Mouse (Mus musculus): ENCODE results near the gene Nyap2. TPM values are rescaled to one million over a fixed set of nuclear protein-coding genes. Genes with fewer than 3 reads are reported as not detected.

Gene Nyap2
- polyA plus RNA-seq, 1 experiment from 2014 or later, result 0.02 TPM

DNA sequence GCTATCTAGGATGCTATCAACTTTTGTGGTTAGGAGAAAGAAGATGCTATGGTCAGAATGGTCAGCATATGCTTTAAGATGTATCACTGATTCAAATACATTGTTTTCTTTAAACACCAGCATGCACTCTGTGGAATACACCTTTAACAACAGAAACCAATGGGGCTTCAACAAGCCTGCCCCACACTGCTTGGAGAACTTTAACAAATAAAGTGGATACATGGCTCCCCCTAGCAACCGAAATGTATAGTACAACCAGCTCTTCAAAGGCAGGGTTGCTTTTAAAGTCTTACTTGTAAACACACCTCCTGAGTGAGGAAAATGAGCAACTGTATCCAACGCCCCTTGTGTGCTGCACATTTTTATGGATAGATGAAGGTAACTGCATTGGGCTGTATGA is 224.9 kb downstream of the Nyap2 start:
- Histone ChIP-seq H3K4me3 (replicated peaks) (no peak overlapping the region), H3K9ac (no peak overlapping the region), H3K27me3 (no peaks in the 10 kb centered on the region), H3K27ac (no peak overlapping the region), H3K36me3 (no peaks in the 10 kb centered on the region), H3K4me1 (replicated peaks) (no peaks in the 10 kb centered on the region), H3K4me2 (no peak overlapping the region), H3K9me3 (replicated peaks) (no peaks in the 10 kb centered on the region)
- no peak for ATAC-seq (ENCODE audit: low read depth)
- WGBS (ENCODE audit: insufficient replicate concordance), result 6% methylated on average over 2 of the region's 2 CpGs
- DNase-seq, result no peak

DNA sequence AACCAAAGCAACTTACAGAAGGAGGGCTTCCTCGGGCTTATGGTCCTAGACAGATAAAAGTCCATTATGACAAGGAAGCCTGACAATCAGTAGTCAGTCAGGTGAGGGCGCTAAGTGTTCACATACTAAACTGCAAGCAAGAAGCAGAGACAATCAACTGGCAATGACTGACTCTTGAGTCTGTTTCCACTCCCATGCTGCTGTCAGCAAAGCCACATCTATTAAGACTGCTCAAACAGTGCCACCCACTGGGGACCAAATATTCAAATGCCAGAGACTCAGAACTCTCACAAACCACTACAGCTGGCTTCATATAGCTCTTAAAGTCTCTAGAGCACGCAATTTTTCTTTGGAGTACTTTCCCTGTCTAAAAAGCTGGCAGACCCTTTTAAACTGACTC is 226.6 kb downstream of the Nyap2 start:
- ATAC-seq (ENCODE audit: low read depth), result no peak
- Histone ChIP-seq H3K4me3 (replicated peaks) (no peak overlapping the region), H3K4me2 (no peak overlapping the region), H3K36me3 (no peaks in the 10 kb centered on the region), H3K27ac (no peak overlapping the region), H3K4me1 (replicated peaks) (no peaks in the 10 kb centered on the region), H3K9ac (no peak overlapping the region), H3K9me3 (replicated peaks) (no peaks in the 10 kb centered on the region), H3K27me3 (no peaks in the 10 kb centered on the region)
- DNase-seq, result no peak
- 52% methylated on average over 3 of the region's 3 CpGs for WGBS (ENCODE audit: insufficient replicate concordance)

DNA sequence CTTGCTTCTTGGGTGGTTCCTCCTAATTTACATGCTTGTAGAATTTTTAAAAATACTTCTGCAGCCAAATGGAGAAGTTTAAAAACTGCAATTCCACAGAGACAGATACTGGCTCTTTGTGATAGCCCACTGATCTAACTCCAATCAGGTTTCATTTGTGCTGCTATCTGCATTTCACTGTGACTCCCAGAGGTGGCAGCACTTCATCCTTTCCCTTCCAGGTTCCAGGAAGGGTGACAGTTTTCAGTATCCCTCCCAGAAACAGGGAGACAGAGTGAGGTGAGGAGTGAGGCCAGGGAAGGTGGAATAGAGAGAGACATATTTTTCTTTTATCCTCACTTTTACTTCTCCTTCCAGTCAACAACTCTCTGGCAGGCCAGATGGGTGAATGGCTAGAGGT is 230.7 kb downstream of the Nyap2 start:
- no peaks in the 10 kb centered on the region for H3K36me3 ChIP-seq
- no peak overlapping the region for H3K27ac ChIP-seq
- no peaks in the 10 kb centered on the region for H3K9me3 ChIP-seq (replicated peaks)
- DNase-seq (no peak), ATAC-seq (ENCODE audit: low read depth) (no peak)
- H3K4me2 ChIP-seq, result no peak overlapping the region
- H3K27me3 ChIP-seq, result no peaks in the 10 kb centered on the region
- H3K9ac ChIP-seq, result no peak overlapping the region
- no peaks in the 10 kb centered on the region for H3K4me1 ChIP-seq (replicated peaks)
- no peak overlapping the region for H3K4me3 ChIP-seq (replicated peaks)

DNA sequence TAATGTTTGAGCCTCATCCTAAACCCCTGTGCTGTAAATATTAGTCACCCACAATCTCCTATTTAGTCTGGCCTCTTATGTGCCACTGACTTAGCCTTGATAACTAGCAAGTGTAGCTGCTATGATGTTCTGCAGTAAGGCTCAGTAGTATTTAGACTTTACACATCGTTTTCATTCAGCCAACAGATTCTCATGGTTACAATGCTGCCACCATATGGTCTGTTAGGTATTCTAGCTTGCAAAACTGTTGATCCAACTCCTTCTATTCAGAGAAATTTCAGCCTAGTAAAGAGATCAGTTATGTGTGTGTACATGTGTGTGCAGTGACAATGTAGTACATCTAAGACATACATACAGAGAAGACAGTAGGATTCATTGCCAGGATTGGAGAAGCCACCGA is 231.2 kb downstream of the Nyap2 start:
- no peaks in the 10 kb centered on the region for H3K4me1 ChIP-seq (replicated peaks)
- H3K36me3 ChIP-seq, result no peaks in the 10 kb centered on the region
- no peak overlapping the region for H3K27ac ChIP-seq
- ATAC-seq (ENCODE audit: low read depth) (no peak), DNase-seq (no peak)
- no peak overlapping the region for H3K4me2 ChIP-seq
- H3K9me3 ChIP-seq (replicated peaks), result no peaks in the 10 kb centered on the region
- H3K4me3 ChIP-seq (replicated peaks), result no peak overlapping the region
- H3K27me3 ChIP-seq, result no peaks in the 10 kb centered on the region
- H3K9ac ChIP-seq, result no peak overlapping the region
- WGBS (ENCODE audit: insufficient replicate concordance), result 49% methylated on average over 2 of the region's 2 CpGs

GRCm38 (mm10) chr1:81310087-81310626 is 233.4 kb downstream of the Nyap2 start:
- H3K4me1 ChIP-seq (replicated peaks), result no peaks in the 10 kb centered on the region
- no peak overlapping the region for H3K4me3 ChIP-seq (replicated peaks)
- no peaks in the 10 kb centered on the region for H3K9me3 ChIP-seq (replicated peaks)
- H3K27me3 ChIP-seq, result no peaks in the 10 kb centered on the region
- H3K36me3 ChIP-seq, result no peaks in the 10 kb centered on the region
- 4% methylated on average over 1 of the region's 1 CpGs for WGBS (ENCODE audit: insufficient replicate concordance)
- ATAC-seq (ENCODE audit: low read depth), result no peak
- DNase-seq, result peak; percentile 7
- no peak overlapping the region for H3K27ac ChIP-seq
- H3K9ac ChIP-seq, result no peak overlapping the region
- H3K4me2 ChIP-seq, result no peak overlapping the region

DNA sequence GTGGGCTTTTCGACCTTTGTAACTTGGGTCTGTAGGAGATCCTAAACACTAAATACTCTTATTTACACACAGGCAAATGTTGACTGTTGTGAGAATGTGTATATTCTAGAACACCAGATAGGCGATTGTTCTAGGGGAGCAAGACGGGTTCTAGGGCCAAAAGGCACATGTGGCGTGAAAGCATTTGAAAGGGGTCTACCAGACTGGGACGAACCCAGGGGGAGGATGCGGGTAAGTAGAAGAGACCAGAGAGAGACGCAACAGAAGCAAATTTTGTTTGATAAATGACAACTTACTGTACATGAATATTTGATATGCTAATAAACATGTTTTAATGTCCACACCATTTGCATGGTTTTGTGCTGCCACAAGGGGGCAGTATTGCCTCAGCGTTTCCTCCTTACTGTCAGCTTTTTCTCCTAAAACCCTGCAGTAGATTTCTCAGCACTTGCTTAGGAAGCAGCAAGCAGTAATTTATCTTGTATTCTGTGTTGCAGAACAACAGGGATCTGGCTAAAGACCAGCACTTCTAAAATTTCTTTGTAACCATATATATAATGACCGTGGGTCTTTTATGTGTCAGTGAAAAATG is 239.7 kb downstream of the Nyap2 start:
- Histone ChIP-seq H3K4me2 (no peak overlapping the region), H3K36me3 (no peaks in the 10 kb centered on the region), H3K27ac (no peak overlapping the region), H3K4me1 (replicated peaks) (no peaks in the 10 kb centered on the region), H3K9ac (no peak overlapping the region), H3K4me3 (replicated peaks) (no peak overlapping the region), H3K27me3 (no peaks in the 10 kb centered on the region), H3K9me3 (replicated peaks) (no peaks in the 10 kb centered on the region)
- WGBS (ENCODE audit: insufficient replicate concordance), result 46% methylated on average over 9 of the region's 9 CpGs
- ATAC-seq (ENCODE audit: low read depth) (no peak), DNase-seq (peak; percentile 6)

- no peaks in the 10 kb centered on the region for H3K9me3 ChIP-seq (replicated peaks)
- no peak overlapping the region for H3K9ac ChIP-seq
- no peaks in the 10 kb centered on the region for H3K4me1 ChIP-seq (replicated peaks)
- no peaks in the 10 kb centered on the region for H3K27me3 ChIP-seq
- DNase-seq, result no peak
- H3K4me2 ChIP-seq, result no peak overlapping the region
- no peak overlapping the region for H3K27ac ChIP-seq
- WGBS (ENCODE audit: insufficient replicate concordance), result 46% methylated on average over 5 of the region's 5 CpGs
- ATAC-seq (ENCODE audit: low read depth), result no peak
- no peak overlapping the region for H3K4me3 ChIP-seq (replicated peaks)
- H3K36me3 ChIP-seq, result no peaks in the 10 kb centered on the region
These were observed 240.3 kb downstream of the Nyap2 start for GRCm38 (mm10) chr1:81316995-81317413.

- Histone ChIP-seq H3K27me3 (no peaks in the 10 kb centered on the region), H3K9me3 (replicated peaks) (no peaks in the 10 kb centered on the region), H3K27ac (no peak overlapping the region), H3K4me1 (replicated peaks) (no peaks in the 10 kb centered on the region), H3K36me3 (no peaks in the 10 kb centered on the region), H3K4me3 (replicated peaks) (no peak overlapping the region), H3K4me2 (no peak overlapping the region), H3K9ac (no peak overlapping the region)
- ATAC-seq (ENCODE audit: low read depth) (no peak), DNase-seq (no peak)
- 23% methylated on average over 1 of the region's 1 CpGs for WGBS (ENCODE audit: insufficient replicate concordance)
These were observed 311.0 kb downstream of the Nyap2 start for GRCm38 (mm10) chr1:81387722-81388121.

Measured in liver, embryonic 13.5 days (tissue).